ENCODE assay signal across 8 mouse cellular contexts in genomic region chr2:71212360-71212726, GRCm38 (mm10). TPM values are rescaled to one million over a fixed set of nuclear protein-coding genes. Genes with fewer than 3 reads are reported as not detected.
DNase-seq lines count a peak whose midpoint lies in the region; ATAC-seq and TF ChIP-seq lines count a peak whose summit lies in the region.

No protein-coding gene starts in this region.

- H3K9ac ChIP-seq in embryonic facial prominence, embryonic 11.5 days (replicated peaks; ENCODE audit: low read length) = peak overlapping the region; percentile 97
- H3K9ac ChIP-seq in intestine, embryonic 15.5 days = peak overlapping the region; percentile 93
- peak overlapping the region; percentile 98 for H3K9ac ChIP-seq in neural tube, embryonic 13.5 days

- peak overlapping the region; percentile 80 for H3K4me3 ChIP-seq in lung, adult 2 months (replicated peaks; ENCODE audit: extremely low read depth, low read depth, low read length)
- peak overlapping the region; percentile 97 for H3K4me3 ChIP-seq in embryonic facial prominence, embryonic 11.5 days (ENCODE audit: low read depth, low read length)
- H3K4me3 ChIP-seq in intestine, embryonic 15.5 days (replicated peaks) = peak overlapping the region; percentile 96
- H3K4me3 ChIP-seq in neural tube, embryonic 13.5 days = peak overlapping the region; percentile 90

- TF ChIP-seq CTCF in lung, adult 2 months (IDR thresholded peaks at IDR 0.05; ENCODE audit: insufficient read depth, low read length) = no peak

- H3K36me3 ChIP-seq in embryonic facial prominence, embryonic 11.5 days (replicated peaks; ENCODE audit: control insufficient read depth, insufficient read depth, low read depth, low read length) = no peaks in the 10 kb centered on the region
- H3K36me3 ChIP-seq in intestine, embryonic 15.5 days = no peaks in the 10 kb centered on the region
- H3K36me3 ChIP-seq in neural tube, embryonic 13.5 days = peaks cover 24% of the 10 kb centered on the region

- WGBS in lung, adult 2 months = under 1% methylated on average over 6 of the region's 6 CpGs
- 0% methylated on average over 6 of the region's 6 CpGs for WGBS in embryonic facial prominence, embryonic 11.5 days
- under 1% methylated on average over 6 of the region's 6 CpGs for WGBS in intestine, embryonic 15.5 days
- WGBS in neural tube, embryonic 13.5 days = 3% methylated on average over 6 of the region's 6 CpGs

- DNase-seq in lung, adult 2 months = no peak
- DNase-seq in lung, postnatal 14 days = no peak
- DNase-seq in embryonic facial prominence, embryonic 11.5 days (ENCODE audit: low spot score) = peak; percentile 11
- DNase-seq in urinary bladder, adult 2 months (ENCODE audit: low spot score) = no peak
- DNase-seq in right cerebral cortex, adult 2 months (ENCODE audit: low spot score in 2 of 2) = no peak
- DNase-seq in layer of hippocampus, adult 18-20 months (ENCODE audit: low spot score in 2 of 2) = no peak

- H3K4me1 ChIP-seq in lung, adult 2 months (ENCODE audit: control insufficient read depth, insufficient read depth, low read length) = peaks cover 3% of the 10 kb centered on the region
- H3K4me1 ChIP-seq in embryonic facial prominence, embryonic 11.5 days (ENCODE audit: control insufficient read depth, insufficient read depth, low read length) = no peaks in the 10 kb centered on the region
- peaks cover 3% of the 10 kb centered on the region; the same call in 1 of the 2 replicates for H3K4me1 ChIP-seq in intestine, embryonic 15.5 days (replicated peaks)
- peaks cover 11% of the 10 kb centered on the region for H3K4me1 ChIP-seq in neural tube, embryonic 13.5 days (replicated peaks)

- H3K27ac ChIP-seq in embryonic facial prominence, embryonic 11.5 days (replicated peaks; ENCODE audit: low read depth, low read length) = peak overlapping the region; percentile 76; the same call in 1 of the 2 replicates
- H3K27ac ChIP-seq in intestine, embryonic 15.5 days = peak overlapping the region; percentile 83
- peak overlapping the region; percentile 91 for H3K27ac ChIP-seq in neural tube, embryonic 13.5 days (replicated peaks)

- H3K4me2 ChIP-seq in embryonic facial prominence, embryonic 11.5 days (ENCODE audit: low read depth, low read length) = peak overlapping the region; percentile 35
- peak overlapping the region; percentile 56 for H3K4me2 ChIP-seq in intestine, embryonic 15.5 days (replicated peaks)
- H3K4me2 ChIP-seq in neural tube, embryonic 13.5 days = peak overlapping the region; percentile 65

- no peaks in the 10 kb centered on the region for H3K9me3 ChIP-seq in embryonic facial prominence, embryonic 11.5 days (replicated peaks; ENCODE audit: control insufficient read depth, low read length)
- no peaks in the 10 kb centered on the region for H3K9me3 ChIP-seq in intestine, embryonic 15.5 days
- H3K9me3 ChIP-seq in neural tube, embryonic 13.5 days = no peaks in the 10 kb centered on the region

- 0 out of 2 replicates have a peak, but pooled peaks have one; percentile 2 for ATAC-seq in embryonic facial prominence, embryonic 11.5 days (replicated peaks; ENCODE audit: insufficient number of reproducible peaks, low FRiP score, low TSS enrichment, low read depth)
- peak; percentile 17; the same call in 1 of the 2 replicates for ATAC-seq in intestine, embryonic 15.5 days
- no peak for ATAC-seq in neural tube, embryonic 13.5 days (ENCODE audit: low read depth)

- no peak for TF ChIP-seq POLR2A in lung, adult 2 months (IDR thresholded peaks at IDR 0.05; ENCODE audit: borderline replicate concordance, extremely low read depth, low read depth, low read length)

- H3K27me3 ChIP-seq in embryonic facial prominence, embryonic 11.5 days (ENCODE audit: control insufficient read depth, insufficient read depth, low read length) = no peaks in the 10 kb centered on the region
- H3K27me3 ChIP-seq in intestine, embryonic 15.5 days (replicated peaks) = no peaks in the 10 kb centered on the region
- H3K27me3 ChIP-seq in neural tube, embryonic 13.5 days = no peaks in the 10 kb centered on the region

RNA-seq across cellular contexts. Expression of gene Dync1i2, which starts 0.8 kb away (rescaled TPM):
- 13.6 and 27.9 TPM in 2 replicates for polyA plus RNA-seq in lung, adult 2 months (2012; rRNA removed)
- polyA plus RNA-seq in embryonic facial prominence, embryonic 11.5 days (2014; fragmentation: Nextera tagmentation; extraction: Ambion mirVana) = 157 and 167 TPM in 2 replicates
- 71.4 and 83.5 TPM in 2 replicates for polyA plus RNA-seq in intestine, embryonic 15.5 days (2015; fragmentation: Nextera tagmentation; extraction: Ambion mirVana)
- polyA plus RNA-seq in neural tube, embryonic 13.5 days (2015; fragmentation: Nextera tagmentation; extraction: Ambion mirVana) = 194 and 208 TPM in 2 replicates
- polyA plus RNA-seq in urinary bladder, adult 2 months (2012; rRNA removed) = 80.1 and 82.6 TPM in 2 replicates
- total RNA-seq in layer of hippocampus, adult 18-20 months (2021) = 100 to 1,000 TPM; 123 to 131 TPM
